Mouse (Mus musculus) heart, embryonic 11.5 days (tissue): Measurements from ENCODE around the gene B9d2. TPM values are rescaled to one million over a fixed set of nuclear protein-coding genes. Genes with fewer than 3 reads are reported as not detected.

Experiments used
- ATAC-seq: fragments of 200-750 bp; cut with Nextera tagmentation; replicated peaks from 2 replicates; pipeline ENCODE4 v1.8.0; 2017; ENCODE audit warnings: moderate library complexity; ENCODE audit not compliant: insufficient number of reproducible peaks, low FRiP score, low TSS enrichment
- H3K27ac ChIP-seq: fragments of 300-500 bp; sonication (generic); 2 replicates; pipeline ENCODE4 v1.5.1; 2014; ENCODE audit warnings: mild to moderate bottlenecking, low read depth, low read length
- H3K27me3 ChIP-seq: fragments of 300-500 bp; sonication (generic); 2 replicates; pipeline ENCODE4 v1.6.1; 2014; ENCODE audit warnings: mild to moderate bottlenecking, low read length, mixed read lengths; ENCODE audit not compliant: control insufficient read depth, insufficient read depth
- H3K36me3 ChIP-seq: fragments of 300-500 bp; sonication (generic); 2 replicates; pipeline ENCODE4 v1.6.1; 2014; ENCODE audit warnings: mild to moderate bottlenecking, low read length, moderate library complexity, mixed read lengths; ENCODE audit not compliant: control insufficient read depth, insufficient read depth
- H3K4me1 ChIP-seq: fragments of 300-500 bp; sonication (generic); 2 replicates; pipeline ENCODE4 v1.6.1; 2014; ENCODE audit warnings: low read length; ENCODE audit not compliant: control insufficient read depth, insufficient read depth
- H3K4me2 ChIP-seq: fragments of 300-500 bp; sonication (generic); 2 replicates; pipeline ENCODE4 v1.6.1; 2014; ENCODE audit warnings: mild to moderate bottlenecking, moderate library complexity
- H3K4me3 ChIP-seq: fragments of 300-500 bp; sonication (generic); 2 replicates; pipeline ENCODE4 v1.5.1; 2014; ENCODE audit warnings: low read depth, low read length
- H3K9ac ChIP-seq: fragments of 300-500 bp; sonication (generic); 2 replicates; pipeline ENCODE4 v1.6.1; 2014; ENCODE audit warnings: mild to moderate bottlenecking, low read depth, low read length, moderate library complexity
- H3K9me3 ChIP-seq: fragments of 300-500 bp; sonication (generic); replicated peaks from 2 replicates; pipeline ENCODE4 v1.6.1; 2016; ENCODE audit warnings: low read length; ENCODE audit not compliant: control insufficient read depth
- WGBS: fragments of 180-500 bp; shearing (Covaris S2); extraction: QIAGEN DNeasy Blood & Tissue Kit; methylation state at CpG from one replicate; pipeline ENCODE4 v1.1.7; 2014; ENCODE audit not compliant: insufficient replicate concordance; 5-methylcytosine and 5-hydroxymethylcytosine counted together
- polyA plus RNA-seq: library from polyadenylated mRNA; unstranded; fragments of >200 nt; fragmentation: Nextera tagmentation; extraction: Ambion mirVana; gene quantifications from 2 replicates; pipeline ENCODE4 v1.2.1, GENCODE M21; 2014

The B9d2 gene
- polyA plus RNA-seq, 1 experiment from 2014 or later = 29.5 TPM

DNA sequence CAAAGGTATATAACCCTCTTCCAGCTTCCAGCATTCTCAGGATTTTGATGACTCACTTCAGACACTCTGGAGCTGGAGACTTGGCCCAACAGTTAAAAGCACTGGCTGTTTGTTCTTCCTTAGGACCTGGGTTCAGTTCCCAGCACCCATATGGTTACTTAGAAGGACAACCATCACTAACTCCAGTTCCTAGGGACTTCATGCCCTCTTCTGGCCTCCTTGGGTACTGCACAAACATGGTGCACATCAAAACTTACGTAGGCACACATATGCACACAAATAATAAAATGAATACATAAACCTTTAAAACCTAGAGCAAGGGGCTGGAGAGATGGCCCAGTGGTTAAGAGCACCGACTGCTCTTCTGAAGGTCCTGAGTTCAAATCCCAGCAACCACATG is 21.8 kb downstream of the B9d2 start:
- peaks cover 5% of the 10 kb centered on the region; the same call in 1 of the 2 replicates for H3K9me3 ChIP-seq
- H3K9ac ChIP-seq = no peak overlapping the region
- peaks cover 32% of the 10 kb centered on the region for H3K4me1 ChIP-seq
- H3K4me2 ChIP-seq = no peak overlapping the region
- H3K27ac ChIP-seq = no peak overlapping the region
- no peak for ATAC-seq
- peaks cover 3% of the 10 kb centered on the region; the same call in 1 of the 2 replicates for H3K36me3 ChIP-seq
- WGBS = 93% methylated on average over 2 of the region's 2 CpGs
- H3K4me3 ChIP-seq = no peak overlapping the region
- H3K27me3 ChIP-seq = no peaks in the 10 kb centered on the region

DNA sequence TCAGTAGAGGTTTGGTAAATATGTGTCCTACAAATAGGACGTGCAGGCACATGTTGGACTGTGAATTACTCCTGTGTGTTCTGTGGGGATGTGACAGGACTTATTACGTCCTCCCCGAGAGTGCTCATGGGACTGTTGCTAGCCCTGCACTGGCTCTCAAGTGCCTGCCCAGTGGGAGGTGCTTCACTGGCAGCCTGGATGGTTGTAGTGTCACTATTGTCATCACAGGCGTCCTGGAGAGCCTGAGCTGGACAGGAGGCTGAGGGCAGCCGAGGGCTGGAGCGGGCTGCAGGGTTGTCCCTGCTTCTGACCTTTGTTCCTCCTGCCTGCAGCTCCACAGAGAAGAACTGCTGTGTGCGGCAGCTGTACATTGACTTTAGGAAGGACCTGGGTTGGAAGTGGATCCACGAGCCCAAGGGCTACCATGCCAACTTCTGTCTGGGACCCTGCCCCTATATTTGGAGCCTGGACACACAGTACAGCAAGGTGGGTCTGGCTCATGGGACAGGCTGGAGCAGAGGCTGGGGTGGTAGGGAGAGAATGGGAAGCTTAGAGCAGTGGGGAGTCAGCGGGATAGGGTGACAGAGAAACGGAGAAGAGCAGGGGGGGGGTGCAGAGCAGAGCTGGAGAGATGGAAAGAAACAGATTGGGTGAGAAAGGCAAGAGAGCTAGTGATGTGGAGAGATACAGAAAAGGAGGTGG is 23.4 kb downstream of the B9d2 start:
- Histone ChIP-seq H3K9ac (0 out of 2 replicates have a peak overlapping the region, but pooled peaks have one; percentile 34), H3K9me3 (peaks cover 5% of the 10 kb centered on the region; the same call in 1 of the 2 replicates), H3K4me2 (peak overlapping the region; percentile 59), H3K36me3 (peaks cover 3% of the 10 kb centered on the region; the same call in 1 of the 2 replicates), H3K4me3 (no peak overlapping the region), H3K27ac (no peak overlapping the region), H3K27me3 (no peaks in the 10 kb centered on the region), H3K4me1 (peaks cover 43% of the 10 kb centered on the region)
- no peak for ATAC-seq
- WGBS = 24% methylated on average over 10 of the region's 10 CpGs

DNA sequence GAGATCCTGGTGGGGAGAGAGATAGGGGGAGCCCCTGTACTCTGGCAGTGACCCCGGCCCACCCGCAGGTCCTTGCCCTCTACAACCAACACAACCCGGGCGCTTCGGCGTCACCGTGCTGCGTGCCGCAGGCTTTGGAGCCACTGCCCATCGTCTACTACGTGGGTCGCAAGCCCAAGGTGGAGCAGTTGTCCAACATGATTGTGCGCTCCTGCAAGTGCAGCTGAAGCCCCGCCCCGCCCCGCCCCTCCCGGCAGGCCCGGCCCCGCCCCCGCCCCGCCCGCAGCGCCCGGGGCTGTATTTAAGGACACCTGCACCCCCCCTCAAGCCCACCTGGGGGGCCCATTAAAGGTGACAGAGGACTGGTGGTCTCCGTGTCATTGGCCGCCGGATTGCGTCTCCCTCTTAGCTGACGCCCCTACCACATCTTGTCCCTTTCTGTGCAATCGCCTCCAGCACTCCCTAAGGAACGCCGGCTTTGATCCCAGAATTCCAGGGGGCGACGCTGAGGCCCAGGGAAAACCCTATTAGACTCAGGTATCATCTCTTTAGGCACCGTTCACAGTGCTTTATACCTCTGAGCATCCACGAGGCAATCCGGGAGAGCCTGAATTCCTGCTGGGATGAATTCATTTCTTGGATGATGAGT is 24.3 kb downstream of the B9d2 start:
- Histone ChIP-seq H3K36me3 (peaks cover 2% of the 10 kb centered on the region; the same call in 1 of the 2 replicates), H3K4me2 (peak overlapping the region; percentile 59), H3K27me3 (no peaks in the 10 kb centered on the region), H3K4me1 (peaks cover 46% of the 10 kb centered on the region), H3K9ac (no peak overlapping the region), H3K4me3 (peak overlapping the region; percentile 25; the same call in 1 of the 2 replicates), H3K9me3 (peaks cover 4% of the 10 kb centered on the region; the same call in 1 of the 2 replicates), H3K27ac (no peak overlapping the region)
- peak; percentile 15; the same call in 1 of the 2 replicates for ATAC-seq
- WGBS = 14% methylated on average over 31 of the region's 37 CpGs

DNA sequence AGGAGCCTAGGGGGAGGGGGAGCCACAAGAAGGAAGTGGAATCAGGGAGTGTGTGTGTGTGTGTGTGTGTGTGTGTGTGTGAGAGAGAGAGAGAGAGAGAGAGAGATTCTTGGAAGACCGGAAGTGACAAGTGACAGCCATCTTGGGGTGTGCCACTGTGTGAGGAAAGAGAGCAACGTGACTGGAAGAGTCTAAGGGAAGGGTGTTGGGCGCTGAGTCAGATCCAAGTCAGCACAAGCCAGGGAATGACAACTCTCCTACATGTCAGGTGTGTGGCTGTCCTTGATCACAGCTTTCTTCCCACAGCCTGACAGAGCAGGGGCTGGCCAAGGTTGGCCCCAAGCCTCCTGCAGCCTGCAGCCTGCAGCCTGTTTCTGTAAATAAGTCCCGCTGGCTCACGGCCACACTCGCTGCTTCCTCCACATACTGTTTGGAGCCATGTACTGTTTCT is 25.2 kb downstream of the B9d2 start:
- H3K4me1 ChIP-seq = peaks cover 56% of the 10 kb centered on the region

DNA sequence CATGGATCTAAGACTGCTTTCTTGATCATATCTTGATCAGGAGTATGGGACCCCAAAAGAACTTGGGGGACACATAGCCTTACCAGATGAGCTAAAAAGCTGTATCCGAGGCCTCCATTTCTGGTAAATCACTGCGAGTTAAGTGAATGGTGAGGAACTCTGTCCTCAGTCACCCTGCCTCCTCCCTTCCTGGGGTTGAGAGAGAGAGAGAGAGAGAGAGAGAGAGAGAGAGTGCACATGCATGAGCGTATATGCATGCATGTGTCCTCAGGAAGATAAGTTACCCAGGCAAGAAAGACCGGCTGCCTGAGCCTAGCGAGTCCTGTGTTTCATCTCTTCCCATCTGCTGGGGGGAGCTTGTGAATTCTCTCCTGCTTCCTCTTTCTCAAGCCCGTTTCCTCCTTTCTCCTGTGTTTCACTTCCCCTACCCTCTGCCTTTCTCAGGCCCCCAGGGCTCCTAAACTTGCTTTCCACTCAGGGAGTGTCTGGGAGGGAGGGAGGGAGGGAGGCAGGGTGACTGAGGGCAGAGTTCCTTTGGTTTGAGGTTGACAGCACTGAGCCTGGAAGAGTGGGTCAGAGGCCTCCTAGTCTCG is 26.1 kb downstream of the B9d2 start:
- Histone ChIP-seq H3K9ac (0 out of 2 replicates have a peak overlapping the region, but pooled peaks have one; percentile 10), H3K27ac (peak overlapping the region; percentile 71; the same call in 1 of the 2 replicates), H3K4me2 (no peak overlapping the region), H3K27me3 (no peaks in the 10 kb centered on the region), H3K4me1 (peaks cover 64% of the 10 kb centered on the region), H3K9me3 (0 out of 2 replicates have a peak, but pooled peaks cover 3% of the 10 kb centered on the region), H3K4me3 (no peak overlapping the region), H3K36me3 (no peaks in the 10 kb centered on the region; the same call in 1 of the 2 replicates)
- 56% methylated on average over 7 of the region's 7 CpGs for WGBS
- no peak for ATAC-seq

More for the DNA sequence above, 25.2 kb downstream of the B9d2 start:
- Histone ChIP-seq H3K4me3 (no peak overlapping the region), H3K4me2 (no peak overlapping the region), H3K27ac (peak overlapping the region; percentile 50; the same call in 1 of the 2 replicates), H3K9ac (no peak overlapping the region), H3K9me3 (peaks cover 3% of the 10 kb centered on the region; the same call in 1 of the 2 replicates), H3K27me3 (no peaks in the 10 kb centered on the region), H3K36me3 (no peaks in the 10 kb centered on the region; the same call in 1 of the 2 replicates)
- 59% methylated on average over 6 of the region's 6 CpGs for WGBS
- ATAC-seq = no peak

DNA sequence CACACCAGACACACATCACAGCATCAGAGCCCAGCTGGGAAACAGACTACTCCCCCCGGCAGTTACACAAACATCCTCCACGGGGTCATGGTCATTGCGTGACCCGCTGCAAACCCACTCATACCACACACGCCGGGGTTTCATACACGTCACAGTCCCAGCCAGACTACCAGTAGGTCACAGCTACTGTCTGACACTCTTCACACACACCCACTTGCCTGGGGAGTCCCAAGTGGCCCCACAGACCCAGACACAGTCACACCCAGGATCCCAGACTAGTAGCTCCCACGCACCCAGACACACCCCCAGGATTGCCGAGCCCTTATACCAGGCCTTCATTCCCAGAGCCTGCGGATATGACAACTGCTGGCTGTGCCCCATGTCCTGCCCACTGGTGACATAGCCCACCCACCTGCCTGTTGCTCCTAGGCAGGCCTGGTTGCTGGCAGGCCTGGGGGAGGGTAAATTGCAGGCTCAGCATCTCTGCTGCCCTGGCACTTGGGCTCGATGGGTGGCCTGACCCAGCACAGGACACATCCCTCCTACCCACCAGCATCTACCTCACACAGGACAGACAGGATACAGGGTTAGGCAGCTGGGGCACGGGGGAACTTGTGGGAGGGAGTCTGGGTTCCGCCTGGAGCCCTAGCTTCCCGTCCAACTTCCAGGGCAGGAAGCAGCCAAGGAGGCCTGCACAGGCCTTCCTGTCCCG is 27.2 kb downstream of the B9d2 start:
- 0 out of 2 replicates have a peak, but pooled peaks have one; percentile 12 for ATAC-seq
- H3K4me2 ChIP-seq = no peak overlapping the region

DNA sequence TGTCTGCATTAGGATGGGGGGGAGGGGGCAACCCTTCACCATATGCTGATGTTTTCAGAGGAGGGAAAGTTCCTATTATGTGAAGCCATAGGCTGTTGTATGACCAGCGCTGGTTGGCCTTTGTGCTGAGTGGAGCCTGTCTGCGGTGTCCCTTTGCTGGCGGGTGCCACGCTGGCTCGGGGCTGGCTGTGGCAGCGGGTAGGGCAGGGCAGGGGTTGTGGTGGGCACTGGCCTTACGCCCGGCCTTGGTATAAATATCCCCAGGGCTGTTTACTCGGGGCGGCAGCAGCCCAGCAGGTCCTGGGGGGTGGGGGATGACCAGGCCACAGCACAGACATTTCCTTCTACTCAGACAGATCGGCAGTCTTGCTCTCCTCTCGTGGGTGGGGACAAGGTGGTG is 29.4 kb downstream of the B9d2 start:
- peak overlapping the region; percentile 65 for H3K9ac ChIP-seq
- H3K9me3 ChIP-seq = no peaks in the 10 kb centered on the region
- H3K4me2 ChIP-seq = peak overlapping the region; percentile 58
- peaks cover 62% of the 10 kb centered on the region for H3K4me1 ChIP-seq
- H3K36me3 ChIP-seq = peaks cover 23% of the 10 kb centered on the region
- peak overlapping the region; percentile 4; the same call in 1 of the 2 replicates for H3K4me3 ChIP-seq
- H3K27me3 ChIP-seq = no peaks in the 10 kb centered on the region
- no peak for ATAC-seq
- 12% methylated on average over 12 of the region's 12 CpGs for WGBS
- peak overlapping the region; percentile 75 for H3K27ac ChIP-seq

More for the DNA sequence above, 27.2 kb downstream of the B9d2 start:
- Histone ChIP-seq H3K4me1 (peaks cover 75% of the 10 kb centered on the region), H3K9ac (no peak overlapping the region), H3K4me3 (no peak overlapping the region), H3K27me3 (no peaks in the 10 kb centered on the region), H3K36me3 (peaks cover 6% of the 10 kb centered on the region), H3K27ac (peak overlapping the region; percentile 71), H3K9me3 (no peaks in the 10 kb centered on the region)
- 51% methylated on average over 15 of the region's 15 CpGs for WGBS
